Mouse (Mus musculus) heart, postnatal 4 days (tissue): ENCODE measurements at regions not wholly inside any gene's neighbourhood (a gene's known extent, or its start where the extent isn't known, plus 50 kb on each side); places are given as distances from the start of the nearest gene placed in this dataset.

Experiments used
- DNase-seq: peaks from one replicate; pipeline ENCODE4 v3.0.0; 2021

DNA sequence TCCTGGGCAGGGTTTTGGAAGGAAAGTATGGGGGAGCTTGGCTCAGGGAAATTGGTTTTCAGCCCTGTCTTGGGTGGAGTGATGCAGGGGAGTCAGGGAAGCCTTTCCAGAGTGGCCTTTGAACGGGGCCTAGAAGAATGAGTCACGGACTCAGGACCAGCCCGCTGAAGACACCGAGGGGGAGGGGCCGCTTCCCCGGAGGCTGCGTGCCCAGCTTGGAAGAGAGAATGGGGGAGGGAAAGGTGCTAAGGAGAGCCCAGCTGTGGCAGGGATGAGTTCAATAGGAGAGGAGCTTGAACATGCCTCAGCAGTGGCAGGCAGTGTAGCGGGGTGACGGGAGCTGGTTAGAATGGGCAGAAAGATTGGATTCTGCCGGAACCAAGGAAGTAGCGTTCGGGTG is 337.8 kb downstream of the Zfp706 start:
- no peak for DNase-seq

- DNase-seq: no peak
These were observed 341.0 kb downstream of the Zfp706 start for GRCm38 (mm10) chr15:36666566-36666965.

DNA sequence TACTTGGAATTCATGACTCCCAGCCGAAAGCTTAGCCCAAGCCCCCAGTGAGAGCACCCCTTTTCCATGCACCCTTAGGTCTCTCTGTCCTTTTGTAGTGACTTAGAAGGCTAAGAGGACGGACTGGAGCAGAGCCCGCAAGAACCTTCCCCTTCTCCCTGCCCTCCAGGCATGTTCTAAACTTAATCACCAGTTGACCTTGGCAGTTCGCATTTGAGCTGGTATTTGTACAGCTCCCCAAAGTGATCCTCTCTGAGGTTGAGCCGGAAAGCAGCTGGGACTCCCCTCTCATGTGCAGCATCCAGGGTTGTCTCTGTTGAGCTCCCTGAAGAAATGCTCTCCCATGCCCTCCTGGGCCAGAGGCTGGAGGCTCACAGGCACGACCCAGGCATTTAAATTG is 343.2 kb downstream of the Zfp706 start:
- DNase-seq: no peak

- DNase-seq: no peak
These were observed 346.6 kb downstream of the Zfp706 start for GRCm38 (mm10) chr15:36660986-36661385.
